8 mouse cellular contexts compared by ENCODE assay signal in genomic region chr12:113156540-113156929, GRCm38 (mm10). TPM values are rescaled to one million over a fixed set of nuclear protein-coding genes. Genes with fewer than 3 reads are reported as not detected.
DNase-seq lines count a peak whose midpoint lies in the region; ATAC-seq and TF ChIP-seq lines count a peak whose summit lies in the region.

No protein-coding gene starts in this region.

- under 1% methylated on average over 23 of the region's 23 CpGs for WGBS in heart, embryonic 15.5 days
- 0% methylated on average over 22 of the region's 23 CpGs for WGBS in hindbrain, embryonic 11.5 days
- WGBS in midbrain, embryonic 13.5 days: under 1% methylated on average over 23 of the region's 23 CpGs

- no peak for TF ChIP-seq EP300 in MEL (IDR thresholded peaks at IDR 0.05; ENCODE audit: low read depth in 1 of 2, low read length in 2 of 2)

- peak; percentile 10; the same call in 1 of the 2 replicates for ATAC-seq in heart, embryonic 15.5 days (replicated peaks; ENCODE audit: insufficient number of reproducible peaks, insufficient read depth, low FRiP score, low read depth)
- ATAC-seq in hindbrain, embryonic 11.5 days (ENCODE audit: low FRiP score): no peak
- ATAC-seq in midbrain, embryonic 13.5 days: no peak

- peak overlapping the region; percentile 69 for H3K4me3 ChIP-seq in heart, embryonic 15.5 days
- peak overlapping the region; percentile 47 to 70 for H3K4me3 ChIP-seq in MEL (ENCODE audit: control insufficient read depth in 1 of 2, insufficient read depth in 1 of 2, low read depth in 2 of 2, low read length in 2 of 2)
- peak overlapping the region; percentile 64 for H3K4me3 ChIP-seq in hindbrain, embryonic 11.5 days (ENCODE audit: low read depth, low read length)
- peak overlapping the region; percentile 62 for H3K4me3 ChIP-seq in midbrain, embryonic 13.5 days (replicated peaks)

- TF ChIP-seq CTCF in MEL (IDR thresholded peaks at IDR 0.05 in 2 of 3, conservative IDR thresholded peaks at IDR 0.05 in 1 of 3; ENCODE audit: control insufficient read depth in 1 of 3, insufficient read depth in 1 of 3, low read depth in 2 of 3, low read length in 3 of 3, poor library complexity in 1 of 3, severe bottlenecking in 1 of 3): no peak

- DNase-seq in heart, adult 9 months (ENCODE audit: low spot score in 2 of 2): no peak
- peak; percentile 87 for DNase-seq in MEL (ENCODE audit: low read depth, low spot score)
- no peak for DNase-seq in hindbrain, embryonic 11.5 days (ENCODE audit: low spot score)
- no peak for DNase-seq in urinary bladder, postnatal 4 days (ENCODE audit: low spot score in 2 of 2)
- no peak for DNase-seq in ovary, postnatal 10 days (ENCODE audit: low spot score)
- no peak for DNase-seq in left cerebral cortex, postnatal 25 days (ENCODE audit: low spot score in 2 of 2)

- intact Hi-C loops in left cerebral cortex, postnatal 25 days (cut with DNase I): loop anchor here (5.0 kb wide), 1 partner anchor 154 kb away; the partner anchor contains the start of gene Brf1

- no peaks in the 10 kb centered on the region; the same call in 1 of the 2 replicates for H3K36me3 ChIP-seq in heart, embryonic 15.5 days
- H3K36me3 ChIP-seq in MEL (ENCODE audit: control insufficient read depth in 1 of 2, insufficient read depth in 2 of 2, low read length in 2 of 2): peaks cover 0 to 8% of the 10 kb centered on the region in 2 experiments; a peak in 2 of 4 replicates
- no peaks in the 10 kb centered on the region for H3K36me3 ChIP-seq in hindbrain, embryonic 11.5 days (ENCODE audit: control insufficient read depth, insufficient read depth, low read length)
- peaks cover 4% of the 10 kb centered on the region; the same call in 1 of the 2 replicates for H3K36me3 ChIP-seq in midbrain, embryonic 13.5 days

- H3K9me3 ChIP-seq in heart, embryonic 15.5 days (replicated peaks): no peaks in the 10 kb centered on the region
- H3K9me3 ChIP-seq in MEL (replicated peaks; ENCODE audit: insufficient read depth, low read length): no peaks in the 10 kb centered on the region
- no peaks in the 10 kb centered on the region for H3K9me3 ChIP-seq in hindbrain, embryonic 11.5 days (ENCODE audit: control insufficient read depth, low read length)
- H3K9me3 ChIP-seq in midbrain, embryonic 13.5 days: no peaks in the 10 kb centered on the region

- H3K79me2 ChIP-seq in MEL (ENCODE audit: control insufficient read depth, insufficient read depth, low read length, poor library complexity): peaks cover 10% of the 10 kb centered on the region

- H3K4me2 ChIP-seq in heart, embryonic 15.5 days: peak overlapping the region; percentile 90
- H3K4me2 ChIP-seq in hindbrain, embryonic 11.5 days (replicated peaks; ENCODE audit: low read depth, low read length): peak overlapping the region; percentile 55
- H3K4me2 ChIP-seq in midbrain, embryonic 13.5 days (replicated peaks): peak overlapping the region; percentile 91

- H3K27me3 ChIP-seq in heart, embryonic 15.5 days: no peaks in the 10 kb centered on the region
- no peaks in the 10 kb centered on the region for H3K27me3 ChIP-seq in MEL (ENCODE audit: control insufficient read depth in 1 of 2, insufficient read depth in 2 of 2, low read length in 2 of 2)
- H3K27me3 ChIP-seq in hindbrain, embryonic 11.5 days (ENCODE audit: control insufficient read depth, insufficient read depth, low read length): peaks cover 5% of the 10 kb centered on the region; the same call in 1 of the 2 replicates
- H3K27me3 ChIP-seq in midbrain, embryonic 13.5 days: peaks cover 30% of the 10 kb centered on the region

- no peak; a peak in 1 of 4 replicates for TF ChIP-seq POLR2A in MEL (IDR thresholded peaks at IDR 0.05; ENCODE audit: control insufficient read depth in 1 of 2, insufficient read depth in 1 of 2, low read depth in 1 of 2, low read length in 2 of 2, poor library complexity in 1 of 2)

- H3K27ac ChIP-seq in heart, embryonic 15.5 days: peak overlapping the region; percentile 66
- H3K27ac ChIP-seq in MEL (ENCODE audit: control insufficient read depth, low read depth, low read length): peak overlapping the region; percentile 25
- no peak overlapping the region for H3K27ac ChIP-seq in hindbrain, embryonic 11.5 days (ENCODE audit: low read depth, low read length)
- no peak overlapping the region for H3K27ac ChIP-seq in midbrain, embryonic 13.5 days

- TF ChIP-seq RAD21 in MEL (IDR thresholded peaks at IDR 0.05; ENCODE audit: low read depth, low read length): no peak

- H3K9ac ChIP-seq in heart, embryonic 15.5 days: peak overlapping the region; percentile 61
- H3K9ac ChIP-seq in MEL (ENCODE audit: control insufficient read depth, low read depth, low read length, poor library complexity, severe bottlenecking): peak overlapping the region; percentile 73
- peak overlapping the region; percentile 58 for H3K9ac ChIP-seq in hindbrain, embryonic 11.5 days (ENCODE audit: low read depth, low read length)
- H3K9ac ChIP-seq in midbrain, embryonic 13.5 days (replicated peaks): peak overlapping the region; percentile 73

- H3K4me1 ChIP-seq in heart, embryonic 15.5 days (replicated peaks): peaks cover 46% of the 10 kb centered on the region
- H3K4me1 ChIP-seq in MEL (ENCODE audit: control insufficient read depth in 1 of 2, insufficient read depth in 2 of 2, low read length in 2 of 2): peaks cover 6 to 21% of the 10 kb centered on the region in 2 experiments
- peaks cover 9% of the 10 kb centered on the region; the same call in 1 of the 2 replicates for H3K4me1 ChIP-seq in hindbrain, embryonic 11.5 days (replicated peaks; ENCODE audit: control insufficient read depth, insufficient read depth, low read length)
- peaks cover 29% of the 10 kb centered on the region for H3K4me1 ChIP-seq in midbrain, embryonic 13.5 days (replicated peaks)

TF ChIP-seq in MEL, 35 proteins besides CTCF, POLR2A, EP300 and RAD21 (continues in another document):
- TF ChIP-seq KAT2A (conservative IDR thresholded peaks at IDR 0.05; ENCODE audit: low read depth, low read length) (no peak), TBP (IDR thresholded peaks at IDR 0.05; ENCODE audit: low read depth, low read length) (no peak), TCF12 (IDR thresholded peaks at IDR 0.05; ENCODE audit: low read depth, low read length) (no peak), POLR2AphosphoS5 (IDR thresholded peaks at IDR 0.05; ENCODE audit: borderline replicate concordance, low read depth, low read length) (no peak), GABPA (IDR thresholded peaks at IDR 0.05; ENCODE audit: low read depth, low read length) (no peak), ETS1 (IDR thresholded peaks at IDR 0.05; ENCODE audit: low read depth, low read length) (no peak), ELF1 (IDR thresholded peaks at IDR 0.05; ENCODE audit: low read depth, low read length) (no peak), ZC3H11A (IDR thresholded peaks at IDR 0.05; ENCODE audit: low read depth, low read length) (no peak), MAFK (IDR thresholded peaks at IDR 0.05; ENCODE audit: borderline replicate concordance, low read depth, low read length) (no peak)

RNA-seq across cellular contexts. Expression of gene Tedc1, which starts 0.3 kb away (rescaled TPM):
- polyA plus RNA-seq in heart, embryonic 15.5 days (2015; fragmentation: Nextera tagmentation; extraction: Ambion mirVana): 15.4 and 31.7 TPM in 2 replicates
- total RNA-seq in MEL (2012; rRNA removed): 40.6 and 50.7 TPM in 2 replicates
- 10 to 100 TPM in 1 of 2 experiments, not detected in 1; 74.7 TPM for polyA plus RNA-seq in MEL (2012; ENCODE audit: insufficient read depth in 1 of 2, insufficient read length in 2 of 2, low read depth in 1 of 2, low replicate concordance in 2 of 2, missing spikeins in 1 of 2)
- 28.8 and 31.4 TPM in 2 replicates for polyA plus RNA-seq in hindbrain, embryonic 11.5 days (2014; fragmentation: Nextera tagmentation; extraction: Ambion mirVana)
- polyA plus RNA-seq in midbrain, embryonic 13.5 days (2015; fragmentation: Nextera tagmentation; extraction: Ambion mirVana): 21.3 and 21.6 TPM in 2 replicates
- total RNA-seq in left cerebral cortex, postnatal 25 days (2021): 1 to 10 TPM; 1.4 to 1.8 TPM

RNA-seq across cellular contexts. Expression of gene Crip1, which starts 10.4 kb away (rescaled TPM):
- polyA plus RNA-seq in heart, embryonic 15.5 days (2015; fragmentation: Nextera tagmentation; extraction: Ambion mirVana): 646 and 685 TPM in 2 replicates
- 419 and 438 TPM in 2 replicates for total RNA-seq in MEL (2012; rRNA removed)
- 100 to 1,000 TPM in 1 of 2 experiments, not detected in 1; 282 TPM for polyA plus RNA-seq in MEL (2012; ENCODE audit: insufficient read depth in 1 of 2, insufficient read length in 2 of 2, low read depth in 1 of 2, low replicate concordance in 2 of 2, missing spikeins in 1 of 2)
- polyA plus RNA-seq in hindbrain, embryonic 11.5 days (2014; fragmentation: Nextera tagmentation; extraction: Ambion mirVana): 76.0 and 84.7 TPM in 2 replicates
- polyA plus RNA-seq in midbrain, embryonic 13.5 days (2015; fragmentation: Nextera tagmentation; extraction: Ambion mirVana): 31.0 and 35.1 TPM in 2 replicates
- total RNA-seq in left cerebral cortex, postnatal 25 days (2021): 10 to 100 TPM; 12.4 to 15.2 TPM

RNA-seq across cellular contexts. Expression of gene Crip2, which starts 16.5 kb away (rescaled TPM):
- 1,571 and 1,711 TPM in 2 replicates for polyA plus RNA-seq in heart, embryonic 15.5 days (2015; fragmentation: Nextera tagmentation; extraction: Ambion mirVana)
- 65.2 and 67.8 TPM in 2 replicates for total RNA-seq in MEL (2012; rRNA removed)
- polyA plus RNA-seq in MEL (2012; ENCODE audit: insufficient read depth in 1 of 2, insufficient read length in 2 of 2, low read depth in 1 of 2, low replicate concordance in 2 of 2, missing spikeins in 1 of 2): 100 to 1,000 TPM in 1 of 2 experiments, not detected in 1; 261 TPM
- 208 TPM in 2 replicates for polyA plus RNA-seq in hindbrain, embryonic 11.5 days (2014; fragmentation: Nextera tagmentation; extraction: Ambion mirVana)
- 360 TPM in 2 replicates for polyA plus RNA-seq in midbrain, embryonic 13.5 days (2015; fragmentation: Nextera tagmentation; extraction: Ambion mirVana)
- 100 to 1,000 TPM; 160 to 161 TPM for total RNA-seq in left cerebral cortex, postnatal 25 days (2021)

RNA-seq across cellular contexts. Expression of gene Tmem121, which starts 29.2 kb away (rescaled TPM):
- 2.0 and 7.8 TPM in 2 replicates for polyA plus RNA-seq in heart, embryonic 15.5 days (2015; fragmentation: Nextera tagmentation; extraction: Ambion mirVana)
- total RNA-seq in MEL (2012; rRNA removed): 14.4 and 17.0 TPM in 2 replicates
- polyA plus RNA-seq in MEL (2012; ENCODE audit: insufficient read depth in 1 of 2, insufficient read length in 2 of 2, low read depth in 1 of 2, low replicate concordance in 2 of 2, missing spikeins in 1 of 2): 10 to 100 TPM in 1 of 2 experiments, not detected in 1; 35.2 TPM
- 8.9 and 10.8 TPM in 2 replicates for polyA plus RNA-seq in hindbrain, embryonic 11.5 days (2014; fragmentation: Nextera tagmentation; extraction: Ambion mirVana)
- 24.7 and 30.2 TPM in 2 replicates for polyA plus RNA-seq in midbrain, embryonic 13.5 days (2015; fragmentation: Nextera tagmentation; extraction: Ambion mirVana)
- total RNA-seq in left cerebral cortex, postnatal 25 days (2021): 10 to 100 TPM; 26.3 to 29.6 TPM

RNA-seq across cellular contexts. Expression of gene Mta1, which starts 58.5 kb away (rescaled TPM):
- polyA plus RNA-seq in heart, embryonic 15.5 days (2015; fragmentation: Nextera tagmentation; extraction: Ambion mirVana): 11.3 and 11.4 TPM in 2 replicates
- total RNA-seq in MEL (2012; rRNA removed): 99.5 and 102 TPM in 2 replicates
- 100 to 1,000 TPM in 1 of 2 experiments, 10 to 100 TPM in 1; 69.0 to 410 TPM for polyA plus RNA-seq in MEL (2012; ENCODE audit: insufficient read depth in 1 of 2, insufficient read length in 2 of 2, low read depth in 1 of 2, low replicate concordance in 2 of 2, missing spikeins in 1 of 2)
- polyA plus RNA-seq in hindbrain, embryonic 11.5 days (2014; fragmentation: Nextera tagmentation; extraction: Ambion mirVana): 17.2 and 19.4 TPM in 2 replicates
- polyA plus RNA-seq in midbrain, embryonic 13.5 days (2015; fragmentation: Nextera tagmentation; extraction: Ambion mirVana): 17.2 and 17.4 TPM in 2 replicates
- total RNA-seq in left cerebral cortex, postnatal 25 days (2021): 10 to 100 TPM; 76.7 to 82.7 TPM

Comparison
In these comparisons a context has a peak if more than half of its experiments do, and no peak if none do; other contexts are left out.
1. H3K27ac ChIP-seq: peak in heart, embryonic 15.5 days (single experiment) and MEL (single experiment); none in hindbrain, embryonic 11.5 days (single experiment) and midbrain, embryonic 13.5 days (single experiment).
2. Peak in every context shown above with its lines, with median percentiles within 50 percentile points of each other: H3K4me2 ChIP-seq, H3K4me3 ChIP-seq and H3K9ac ChIP-seq.